Mouse (Mus musculus): ENCODE measurements around the gene Spdye4a.
A peak's percentile ranks its signal among the peaks of the same experiment; 100 is the strongest.
"Not testable (repeated sequence)": the region's sequence is repeated elsewhere in the genome, so short reads cannot be mapped to it uniquely, and the experiment has no call there.

Gene Spdye4a

DNA sequence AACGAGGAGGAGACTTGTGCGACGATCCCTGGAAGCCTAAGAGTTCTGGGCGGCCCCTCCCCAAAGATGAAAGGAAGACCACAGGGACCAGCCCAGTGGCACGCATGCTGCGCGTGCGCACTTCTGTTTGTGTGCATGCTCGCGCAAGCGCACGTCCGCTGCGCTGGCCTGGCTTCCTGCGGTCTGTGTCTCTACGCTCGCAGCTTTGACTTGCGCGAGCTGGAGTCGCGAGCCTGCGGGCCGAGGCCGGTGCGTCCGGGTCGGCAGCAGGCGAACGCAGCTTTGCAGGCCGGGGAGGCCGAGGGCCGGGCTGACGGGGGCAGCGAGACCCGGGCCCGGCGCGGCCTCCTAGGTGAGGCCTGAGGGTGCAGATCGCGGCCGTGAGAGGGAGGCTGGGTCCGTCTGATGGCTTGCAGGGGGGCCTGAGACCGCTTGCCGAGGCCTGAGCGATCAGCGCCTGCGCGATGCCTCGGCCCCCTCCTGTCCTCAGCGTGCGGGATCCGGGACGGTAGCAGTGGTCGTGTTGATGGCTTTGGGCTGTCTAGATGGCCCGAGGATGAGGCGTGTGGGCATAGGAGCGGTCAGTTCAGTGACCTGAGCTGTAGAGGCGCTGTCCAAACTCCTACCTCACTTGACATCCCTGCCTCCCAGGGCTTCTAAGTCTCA, 8.5 kb upstream of the Spdye4a start, which contains the start of gene Zfp12:
Gene Zfp12 (plus strand): TSS at position 136 of the 666 bp plus-strand sequence.
- DNase-seq (ENCODE audit: low read depth, low spot score), result peak; percentile 98

DNA sequence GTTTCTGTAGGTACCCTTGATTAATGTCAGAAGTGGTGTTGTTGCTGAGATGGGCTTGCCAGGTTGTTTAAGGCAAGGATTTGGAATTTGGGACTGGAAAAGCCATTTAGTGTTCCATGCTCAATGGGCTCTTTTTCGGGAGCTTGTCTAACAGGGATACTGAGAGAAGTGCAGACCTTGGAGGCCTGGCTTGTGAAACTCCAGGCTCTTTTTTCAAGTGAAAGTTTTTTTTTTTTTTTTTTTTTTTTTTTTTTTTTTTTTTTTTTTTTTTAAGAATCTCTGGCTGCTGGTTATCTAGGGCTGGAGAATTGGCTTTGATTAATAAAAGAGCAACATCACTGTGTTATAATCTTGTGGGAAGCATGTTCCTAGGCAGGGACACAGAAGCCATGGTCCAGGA, 4.4 kb downstream of the Spdye4a start:
- no peak for DNase-seq (ENCODE audit: low read depth, low spot score)

DNA sequence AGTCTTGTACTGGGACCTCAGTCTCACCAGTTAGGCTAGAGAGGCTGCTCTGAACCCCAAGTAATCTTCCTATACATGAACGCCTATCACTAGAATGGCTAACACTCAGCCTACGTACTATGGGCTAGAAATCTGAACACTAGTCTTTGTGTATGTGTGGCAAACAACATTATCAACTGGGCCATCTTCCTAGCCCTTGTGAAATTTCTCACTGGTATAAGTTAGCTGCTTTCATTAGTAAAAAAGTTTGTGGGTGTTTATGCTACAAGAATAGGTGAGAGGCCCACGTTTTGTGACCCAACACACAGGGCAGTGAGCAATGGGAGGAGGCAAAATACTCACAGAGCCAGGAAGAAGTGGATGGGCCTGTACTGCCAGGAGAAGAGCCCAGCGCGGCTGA, 5.7 kb downstream of the Spdye4a start:
- no peak for DNase-seq (ENCODE audit: low read depth, low spot score)

DNA sequence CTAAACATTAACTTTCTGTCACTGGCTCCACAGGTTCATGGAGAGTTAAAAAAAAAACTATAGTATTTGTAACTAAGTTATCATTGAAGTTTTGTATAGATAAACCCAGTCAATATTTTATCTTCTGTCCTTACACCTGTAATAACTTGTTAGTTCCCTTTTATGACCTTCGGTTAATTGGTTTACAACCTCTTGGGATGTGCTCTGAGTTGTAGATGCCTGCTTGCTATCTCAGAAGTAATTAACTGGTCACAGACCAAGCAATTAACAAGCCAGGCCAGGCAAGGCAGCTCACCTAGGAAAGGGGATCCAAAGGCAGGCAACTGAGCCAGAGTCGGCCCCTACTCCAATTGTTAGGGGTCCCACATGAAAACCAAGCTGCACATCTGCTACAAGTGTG, 12.9 kb downstream of the Spdye4a start:
- no peak for DNase-seq (ENCODE audit: low read depth, low spot score)

DNA sequence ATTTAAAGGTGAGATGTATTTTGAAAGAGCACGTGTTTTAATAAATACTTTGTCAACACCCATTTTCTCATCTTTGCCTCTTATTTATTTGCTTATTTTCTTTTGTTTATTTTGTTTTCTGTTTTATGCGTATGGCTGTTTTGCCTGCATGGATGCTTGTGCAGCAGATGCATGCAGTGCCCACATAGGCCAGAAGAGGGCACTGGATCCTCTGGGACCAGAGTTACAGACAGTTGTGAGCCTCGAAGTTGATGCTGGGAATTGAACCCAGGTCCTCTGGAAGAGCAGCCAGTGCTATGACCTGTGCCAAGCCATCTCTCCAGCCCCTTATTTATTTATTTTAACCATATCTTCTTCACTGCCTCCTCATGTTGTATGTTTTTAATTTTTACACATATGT, 21.7 kb downstream of the Spdye4a start:
- DNase-seq (ENCODE audit: low read depth, low spot score), result no peak

DNA sequence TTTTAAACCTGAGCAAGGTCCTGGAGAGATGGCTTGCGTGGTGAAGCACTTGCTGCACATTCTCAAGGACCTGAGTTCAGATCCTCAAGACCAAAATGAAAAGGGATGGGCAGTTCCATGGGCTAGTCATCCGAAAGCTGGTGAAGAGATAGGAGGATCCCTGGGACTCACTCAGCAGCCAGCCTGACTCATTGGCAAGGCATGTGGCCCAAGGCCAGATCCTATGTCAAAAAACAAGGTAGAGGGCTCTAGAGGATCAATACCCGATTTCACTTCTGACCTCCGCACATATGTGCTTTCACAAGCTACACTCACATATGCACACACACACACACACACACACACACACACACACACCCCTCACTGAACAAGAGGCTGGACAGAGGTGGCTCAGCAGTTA, 30.2 kb downstream of the Spdye4a start:
- no peak for DNase-seq (ENCODE audit: low read depth, low spot score)

DNA sequence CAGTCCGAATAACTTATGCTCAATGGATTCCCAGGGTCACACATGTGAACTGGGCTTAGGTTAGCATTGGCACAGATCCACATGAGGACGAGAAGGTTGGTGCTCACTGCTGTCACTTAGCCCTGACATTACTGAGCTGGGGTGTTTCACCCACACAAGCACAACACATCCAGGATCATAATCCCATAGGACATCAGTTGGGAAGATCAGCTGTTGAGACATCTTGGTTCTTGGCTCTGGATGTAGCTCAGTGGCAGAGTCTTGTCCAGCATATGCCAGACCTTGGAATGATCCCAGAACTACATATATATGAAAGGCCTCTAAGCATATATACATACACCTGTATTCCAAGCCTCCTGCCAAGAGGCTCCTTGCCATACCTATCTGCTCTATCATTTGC, 31.5 kb downstream of the Spdye4a start:
- DNase-seq (ENCODE audit: low read depth, low spot score), result no peak

DNA sequence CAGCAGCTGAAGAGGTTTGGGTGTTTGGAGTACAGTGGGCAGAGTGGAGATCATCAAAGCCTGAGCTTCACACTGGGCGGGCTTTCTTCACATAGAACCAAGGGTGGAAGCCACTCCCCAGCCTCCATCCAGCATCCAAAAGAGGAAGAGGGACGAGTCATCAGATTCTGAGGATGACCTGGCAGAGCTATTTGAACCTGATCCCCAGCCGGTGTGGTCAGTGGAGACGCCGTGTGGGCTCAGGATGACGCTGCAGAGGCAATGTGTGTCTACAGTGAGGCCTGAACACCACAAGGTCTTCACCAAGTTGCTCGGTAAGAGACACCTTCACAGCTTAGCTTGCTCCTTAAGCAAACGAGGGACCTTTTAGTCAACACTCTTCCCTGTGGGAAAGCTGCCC, 31.9 kb downstream of the Spdye4a start:
- DNase-seq (ENCODE audit: low read depth, low spot score), result not testable (repeated sequence)

DNA sequence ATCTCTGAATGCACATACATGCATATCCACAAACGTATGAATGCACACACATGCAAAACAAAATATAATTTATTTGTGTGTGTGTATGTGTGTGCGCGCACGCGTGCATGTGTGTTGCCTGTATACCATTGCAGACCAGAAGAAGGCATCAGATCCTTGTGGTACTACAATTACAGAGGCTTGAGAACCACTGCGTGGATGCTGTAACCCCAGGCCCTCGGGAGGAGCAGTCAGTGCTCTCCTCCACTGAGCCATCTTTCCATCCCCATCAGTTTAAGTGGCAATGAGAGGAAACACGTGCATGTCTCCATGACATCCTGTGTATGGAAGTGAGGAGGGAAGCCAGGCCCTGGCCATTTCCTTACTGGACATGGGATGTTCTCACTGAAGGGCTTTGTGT, 33.9 kb downstream of the Spdye4a start:
- DNase-seq (ENCODE audit: low read depth, low spot score), result no peak

DNA sequence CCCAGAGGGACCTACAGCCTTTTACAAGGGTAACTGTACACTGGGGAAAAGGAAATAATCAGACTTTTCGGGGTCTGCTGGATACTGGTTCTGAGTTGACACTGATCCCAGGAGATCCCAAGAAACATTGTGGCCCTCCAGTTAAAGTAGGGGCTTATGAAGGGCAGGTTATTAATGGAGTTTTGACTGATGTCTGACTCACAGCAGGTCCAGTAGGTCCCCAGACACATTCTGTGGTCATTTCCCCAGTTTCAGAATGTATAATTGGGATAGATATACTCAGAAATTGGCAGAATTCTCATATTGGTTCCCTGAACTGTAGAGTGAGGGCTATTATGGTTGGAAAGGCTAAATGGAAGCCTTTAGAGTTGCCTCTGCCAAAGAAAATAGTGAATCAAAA, 38.7 kb downstream of the Spdye4a start:
- not testable (repeated sequence) for DNase-seq (ENCODE audit: low read depth, low spot score)

DNA sequence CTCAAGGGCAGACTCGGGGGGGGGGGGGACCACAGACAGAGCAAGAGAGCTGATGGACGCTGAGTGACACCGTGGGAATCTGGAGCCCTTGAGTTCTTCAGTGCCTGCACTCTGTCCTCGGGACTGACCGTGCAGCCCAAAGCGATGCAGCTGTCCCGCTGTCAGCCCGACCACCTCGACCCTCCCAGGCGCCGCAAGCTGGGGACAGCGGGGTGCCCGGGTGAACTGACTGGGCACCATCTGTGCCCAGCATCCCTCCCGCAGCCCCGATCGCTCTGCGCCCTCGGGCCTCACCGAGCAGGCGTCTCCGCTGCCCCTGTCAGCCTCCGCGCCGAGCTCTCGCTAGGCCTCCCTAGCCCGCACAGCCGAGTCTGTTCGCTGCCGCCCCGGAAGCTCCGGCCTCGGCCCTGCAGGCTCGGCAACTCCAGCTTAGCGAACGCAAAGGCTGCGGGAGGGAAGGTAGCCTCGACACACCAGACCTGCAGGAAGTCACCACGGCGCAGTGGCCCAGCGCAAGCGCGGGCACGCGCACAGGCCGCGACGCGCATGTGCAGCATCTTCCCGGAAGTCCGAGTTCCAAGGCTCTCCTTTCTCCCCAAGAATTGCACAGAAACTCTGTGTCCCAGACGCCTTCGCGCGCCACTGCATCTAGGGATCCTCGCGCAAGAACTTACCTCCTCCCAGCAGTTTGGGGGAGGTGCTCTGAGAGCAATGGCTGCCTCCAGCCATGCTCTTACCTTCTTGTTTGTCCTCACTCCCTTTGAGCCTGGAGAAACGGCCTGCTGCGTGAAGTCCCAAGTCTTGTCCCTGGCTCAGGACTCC, 46.2 kb downstream of the Spdye4a start, which contains the start of the genes Rbak and Spdye4b:
Gene Rbak (minus strand): TSS at position 521 of the 822 bp plus-strand sequence.
Gene Spdye4b (plus strand): TSS at position 763 of the 822 bp plus-strand sequence.
- peak; percentile 94 for DNase-seq (ENCODE audit: low read depth, low spot score)

DNA sequence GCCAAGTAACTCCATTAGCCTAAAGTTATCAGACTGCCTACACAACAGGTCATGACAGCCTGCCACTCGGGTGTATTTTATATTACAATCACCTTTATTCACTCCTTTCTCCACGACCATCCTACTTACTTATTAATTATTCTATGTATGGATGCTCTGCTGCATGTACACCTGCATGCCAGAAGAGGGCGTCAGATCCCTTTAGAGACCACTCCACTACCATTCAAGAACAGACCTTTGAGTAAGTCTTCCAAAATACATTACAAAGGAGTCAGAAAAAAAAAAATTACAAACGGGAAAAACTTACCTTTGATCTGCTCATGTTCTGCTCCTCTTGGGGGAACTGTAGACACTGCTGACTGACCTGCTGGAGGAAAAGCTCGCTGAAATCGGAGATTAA, 47.5 kb downstream of the Spdye4a start:
- no peak for DNase-seq (ENCODE audit: low read depth, low spot score)

DNA sequence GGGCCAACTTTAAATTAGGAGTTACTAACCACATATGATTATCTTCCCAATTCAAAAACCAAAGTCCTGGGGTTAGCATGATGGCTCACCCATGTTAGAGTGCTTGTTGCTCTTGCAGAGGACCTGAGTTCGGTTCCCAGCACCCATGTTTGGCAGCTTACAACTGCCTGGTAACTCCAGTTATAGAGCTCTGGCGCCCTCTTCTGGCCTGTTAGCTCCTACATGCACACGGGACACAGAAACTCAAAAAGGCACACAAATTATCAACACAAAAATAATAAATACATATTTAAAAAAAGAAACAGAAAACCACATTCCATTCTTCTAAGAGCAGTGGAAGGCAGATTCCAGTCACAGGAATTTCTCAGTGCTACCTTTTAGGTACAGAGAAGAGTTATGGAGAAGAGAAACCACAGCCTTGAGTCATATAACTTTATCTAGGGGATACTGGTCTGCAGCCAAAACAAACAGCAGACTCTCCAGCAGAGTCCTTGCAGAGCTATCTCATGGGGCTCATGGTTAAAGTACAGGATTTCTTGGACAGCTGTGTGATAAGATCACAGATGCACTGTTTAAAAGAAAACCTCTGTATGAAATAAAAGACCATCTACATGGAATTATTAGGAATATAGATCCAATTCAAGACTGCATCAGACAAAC, 49.0 kb downstream of the Spdye4a start:
- no peak for DNase-seq (ENCODE audit: low read depth, low spot score)

DNA sequence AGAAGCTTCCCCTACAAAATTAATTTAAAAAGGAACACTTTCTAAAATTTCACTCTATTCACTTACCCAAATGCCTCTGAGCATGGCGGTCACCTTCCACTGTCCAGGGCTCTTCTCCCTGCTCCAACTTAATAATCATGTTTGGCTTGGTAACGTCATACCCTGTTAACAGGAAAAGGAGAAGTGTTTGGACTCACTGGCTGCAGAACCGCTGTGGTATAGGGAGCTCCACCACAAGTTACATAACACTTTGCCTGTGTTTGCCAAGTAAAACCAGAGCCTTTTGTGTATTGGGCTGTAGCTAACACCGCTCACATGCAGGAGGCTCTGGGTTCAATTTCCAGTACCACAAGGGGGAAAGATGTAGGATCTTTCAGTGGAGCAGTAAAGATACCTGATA, 50.7 kb downstream of the Spdye4a start:
- no peak for DNase-seq (ENCODE audit: low read depth, low spot score)
